Mouse (Mus musculus) gonadal fat pad, adult 2 months (tissue): ENCODE measurements around the gene Kifap3. TPM values are rescaled to one million over a fixed set of nuclear protein-coding genes. Genes with fewer than 3 reads are reported as not detected.

Source experiments
- DNase-seq: peaks from one replicate; pipeline ENCODE4 v3.0.0-alpha.2; 2012; ENCODE audit warnings: low read depth
- polyA plus RNA-seq: library from polyadenylated mRNA; depleted of rRNA; stranded (reverse); fragments of >200 nt; gene quantifications from 2 replicates; pipeline ENCODE4 v1.2.3, GENCODE M21; 2012; rRNA removed

Gene Kifap3
- polyA plus RNA-seq, 1 experiment = 4.8 TPM

- no peak for DNase-seq
Measured at GRCm38 (mm10) chr1:163964008-163964689, 184.8 kb downstream of the Kifap3 start.

Other genes starting within 250 kb of the Kifap3 start
- gene Mettl11b, start 54.4 kb upstream of the Kifap3 start, polyA plus RNA-seq = 0.68 and 0.74 TPM in 2 replicates
- 11.3 and 11.7 TPM in 2 replicates for gene Scyl3, start 149.5 kb downstream of the Kifap3 start, polyA plus RNA-seq
- gene BC055324, start 215.2 kb downstream of the Kifap3 start, polyA plus RNA-seq = 1.1 and 1.3 TPM in 2 replicates
- gene Mettl18, start 215.3 kb downstream of the Kifap3 start, polyA plus RNA-seq = 1.0 and 1.1 TPM in 2 replicates